Mouse (Mus musculus) liver, embryonic 14.5 days (tissue): ENCODE measurements around the gene Zfp593.

ENCODE experiments used
- CTCF ChIP-seq: IDR thresholded peaks from 2 replicates; pipeline ENCODE4 v1.5.1; 2016; ENCODE audit warnings: antibody characterized with exemption, low read depth, control low read depth
- EP300 ChIP-seq: IDR thresholded peaks from 2 replicates; pipeline ENCODE4 v1.6.1; 2016; ENCODE audit warnings: antibody characterized with exemption, low read depth

- TF ChIP-seq CTCF (no peak), EP300 (no peak)
Observed at GRCm38 (mm10) chr4:134271979-134272378, 26.6 kb upstream of the Zfp593 start.
